Mouse (Mus musculus) megakaryocyte-erythroid progenitor cell, adult 5-6 weeks (primary cell): ENCODE measurements around the gene Pi16. TPM values are rescaled to one million over a fixed set of nuclear protein-coding genes. Genes with fewer than 3 reads are reported as not detected.
A peak's percentile ranks its signal among the peaks of the same experiment; 100 is the strongest.

Experiments
- ATAC-seq: replicated peaks from 2 replicates; pipeline ENCODE4 v1.8.0; 2016; ENCODE audit warnings: mild to moderate bottlenecking, inconsistent platforms; ENCODE audit not compliant: severe bottlenecking, poor library complexity, low FRiP score, low TSS enrichment
- total RNA-seq, 2 experiments: library from RNA; stranded (forward) in 1 of 2; stranded (reverse) in 1 of 2; fragments of 200-1000, 215-1000 nt in 1 of 2; fragments of >200 nt in 1 of 2; fragmentation: Nextera tagmentation in 1 of 2; gene quantifications; 2 replicates each; pipeline ENCODE4 v1.2.3; 2014 to 2017

Gene Pi16
- total RNA-seq, 2 experiments from 2014 or later = not detected

DNA sequence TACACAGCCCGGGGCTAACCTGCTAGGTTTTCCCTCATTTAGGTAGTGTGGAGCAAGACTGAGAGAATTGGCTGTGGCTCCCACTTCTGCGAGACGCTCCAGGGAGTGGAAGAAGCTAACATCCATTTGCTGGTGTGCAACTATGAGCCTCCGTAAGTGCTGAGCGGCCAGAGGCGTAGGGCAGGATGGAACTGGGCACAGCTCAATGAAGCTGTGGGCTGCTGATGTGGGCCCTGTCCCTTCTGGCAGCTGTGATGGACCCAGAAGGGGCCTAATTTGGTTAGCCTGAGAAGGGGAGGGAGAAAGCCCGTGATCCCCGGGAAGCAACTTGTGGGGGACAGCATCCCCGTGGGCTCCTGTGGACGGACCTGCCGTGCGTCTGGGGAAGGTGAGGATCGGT is 8.4 kb downstream of the Pi16 start:
- no peak for ATAC-seq

DNA sequence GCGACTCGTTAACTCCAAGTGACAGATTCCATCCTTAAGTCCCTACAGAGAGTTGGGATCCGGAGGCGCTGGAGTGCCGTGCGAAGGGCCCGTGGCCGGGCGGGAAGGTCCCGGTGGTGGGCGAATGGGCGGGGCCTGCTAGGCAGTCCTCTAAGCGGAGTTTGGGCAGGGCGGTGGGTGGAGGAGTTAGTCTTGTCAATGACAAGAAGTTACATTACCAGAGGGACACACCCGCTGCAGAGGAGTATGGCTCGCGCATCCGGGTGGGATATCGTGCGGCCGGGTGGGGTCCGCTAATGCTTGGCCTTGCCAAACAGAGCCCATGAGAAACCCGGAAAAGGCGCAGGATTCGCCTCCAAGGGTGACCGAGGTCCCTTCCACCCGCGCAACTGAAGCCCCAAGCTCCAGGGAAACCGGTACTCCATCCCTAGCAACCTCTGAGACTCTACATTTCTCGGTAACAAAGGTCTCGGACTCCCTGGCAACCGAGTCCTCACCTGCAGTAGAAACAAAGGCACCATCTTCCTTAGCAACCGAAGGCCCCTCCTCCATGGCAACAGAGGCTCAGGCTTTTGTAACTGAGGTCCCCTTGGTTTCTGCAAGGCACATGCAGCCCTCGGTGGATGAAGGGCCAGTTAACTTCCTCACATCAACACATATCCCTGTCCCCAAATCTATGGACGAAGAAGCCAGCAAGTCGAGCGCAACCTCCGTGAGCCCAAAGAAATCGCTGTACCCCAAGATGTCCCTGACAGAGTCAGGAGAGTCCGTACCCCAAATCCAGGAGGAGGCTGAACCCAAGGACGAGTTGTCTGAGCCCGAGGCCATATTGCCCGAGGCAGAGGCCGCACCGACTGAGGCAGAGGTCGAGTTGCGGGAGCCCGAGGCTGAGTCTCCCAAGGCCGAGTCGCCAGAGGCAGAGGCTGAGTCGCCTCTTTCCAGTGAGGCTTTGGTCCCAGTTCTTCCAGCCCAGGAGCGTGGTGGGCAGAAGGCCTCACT is 9.3 kb downstream of the Pi16 start:
- ATAC-seq = no peak

DNA sequence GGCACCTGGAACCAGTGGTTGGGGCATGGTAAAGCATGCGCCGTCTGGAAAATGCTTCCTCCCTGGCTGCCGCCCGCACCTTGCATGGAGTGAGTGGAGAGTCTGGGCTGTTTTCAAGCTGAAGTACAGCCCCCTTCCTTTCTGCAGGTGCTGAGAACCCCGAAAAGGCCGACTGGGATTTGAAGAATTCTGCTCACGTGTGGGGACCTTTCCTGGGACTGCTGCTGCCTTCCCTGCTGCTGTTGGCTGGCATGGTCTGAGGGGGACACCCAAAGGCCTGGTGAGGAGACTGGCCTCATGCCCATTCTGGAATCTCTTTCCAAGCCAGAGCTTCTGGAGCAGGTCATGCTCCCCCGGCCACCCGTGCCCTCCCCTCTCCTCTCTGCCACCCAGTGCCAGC is 10.2 kb downstream of the Pi16 start:
- no peak for ATAC-seq

DNA sequence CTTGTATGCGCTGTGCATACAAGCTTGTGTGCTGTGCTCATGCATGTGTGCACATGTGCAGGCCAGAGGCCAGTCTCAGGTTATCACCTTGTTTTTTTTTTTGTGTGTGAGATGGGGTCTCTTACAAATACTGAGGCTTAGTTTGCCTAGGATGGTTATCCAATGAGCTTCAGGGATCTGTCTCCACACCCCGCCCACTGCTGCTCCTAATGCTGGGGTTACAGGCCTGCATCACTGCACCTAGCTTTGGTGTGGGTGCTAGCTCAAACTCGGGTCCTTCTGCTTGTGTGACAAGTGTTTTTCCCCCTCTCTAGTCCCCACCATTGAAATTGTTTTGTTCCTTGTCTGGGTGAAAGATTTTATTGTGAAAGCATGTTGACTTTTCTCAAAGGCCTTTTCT is 12.7 kb downstream of the Pi16 start:
- no peak for ATAC-seq

DNA sequence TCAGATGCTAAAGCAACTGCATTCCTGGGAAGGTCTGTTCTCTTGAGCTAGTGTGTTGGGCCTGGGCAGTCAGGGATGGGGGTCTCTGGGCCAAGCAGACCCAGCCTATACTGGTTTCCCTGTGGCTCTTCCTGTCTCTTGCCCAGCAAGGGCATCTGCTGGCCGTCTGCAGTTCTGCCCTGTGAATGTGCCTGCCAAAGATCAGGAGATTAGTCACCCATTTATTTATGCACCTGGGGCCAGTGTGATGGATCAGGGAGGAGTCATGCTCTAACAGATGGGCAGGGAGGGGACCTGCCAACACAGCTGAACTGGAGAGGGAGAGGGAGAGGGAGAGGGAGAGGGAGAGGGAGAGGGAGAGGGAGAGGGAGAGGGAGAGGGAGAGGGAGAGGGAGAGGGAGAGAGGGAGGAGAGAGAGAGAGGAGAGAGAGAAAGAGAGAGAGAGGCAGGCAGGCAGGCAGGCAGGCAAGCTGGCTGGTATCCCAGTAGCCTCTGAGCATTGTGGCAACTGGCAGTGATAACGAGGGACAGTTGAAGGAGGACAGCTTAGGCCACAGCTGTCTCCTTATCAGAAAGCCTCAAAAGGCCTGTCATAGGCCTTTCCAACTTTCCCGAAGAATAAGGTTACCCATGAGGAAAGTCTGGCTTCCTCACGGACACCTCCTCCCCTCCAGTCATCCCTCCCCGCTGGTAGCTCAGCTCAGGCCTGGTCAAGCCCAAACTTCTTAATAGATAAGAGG is 13.4 kb downstream of the Pi16 start:
- ATAC-seq = peak; percentile 62

DNA sequence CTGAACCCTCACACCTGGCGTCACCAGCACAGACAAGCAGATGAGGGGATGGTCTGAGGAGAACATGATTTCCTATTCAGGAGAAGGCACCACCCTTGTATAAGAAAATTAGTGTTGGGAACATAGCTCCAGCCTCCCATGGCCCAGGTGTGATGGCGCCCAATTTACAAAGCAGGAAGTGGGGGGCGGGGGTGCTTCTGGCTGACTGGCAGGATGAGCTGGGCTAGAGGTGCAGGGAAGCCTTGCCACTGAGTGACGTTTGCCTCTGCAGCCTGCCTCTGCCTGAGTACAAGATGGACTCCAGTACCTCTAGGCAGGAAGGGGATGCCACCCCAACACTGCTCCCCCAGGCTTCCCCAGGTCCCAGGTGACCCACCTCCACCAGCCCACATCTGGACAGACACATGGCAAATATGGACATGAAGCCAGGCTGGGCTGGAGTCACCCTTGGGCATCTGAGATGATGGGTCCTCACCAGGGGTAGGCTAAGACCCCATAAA is 14.8 kb downstream of the Pi16 start:
- ATAC-seq = no peak

DNA sequence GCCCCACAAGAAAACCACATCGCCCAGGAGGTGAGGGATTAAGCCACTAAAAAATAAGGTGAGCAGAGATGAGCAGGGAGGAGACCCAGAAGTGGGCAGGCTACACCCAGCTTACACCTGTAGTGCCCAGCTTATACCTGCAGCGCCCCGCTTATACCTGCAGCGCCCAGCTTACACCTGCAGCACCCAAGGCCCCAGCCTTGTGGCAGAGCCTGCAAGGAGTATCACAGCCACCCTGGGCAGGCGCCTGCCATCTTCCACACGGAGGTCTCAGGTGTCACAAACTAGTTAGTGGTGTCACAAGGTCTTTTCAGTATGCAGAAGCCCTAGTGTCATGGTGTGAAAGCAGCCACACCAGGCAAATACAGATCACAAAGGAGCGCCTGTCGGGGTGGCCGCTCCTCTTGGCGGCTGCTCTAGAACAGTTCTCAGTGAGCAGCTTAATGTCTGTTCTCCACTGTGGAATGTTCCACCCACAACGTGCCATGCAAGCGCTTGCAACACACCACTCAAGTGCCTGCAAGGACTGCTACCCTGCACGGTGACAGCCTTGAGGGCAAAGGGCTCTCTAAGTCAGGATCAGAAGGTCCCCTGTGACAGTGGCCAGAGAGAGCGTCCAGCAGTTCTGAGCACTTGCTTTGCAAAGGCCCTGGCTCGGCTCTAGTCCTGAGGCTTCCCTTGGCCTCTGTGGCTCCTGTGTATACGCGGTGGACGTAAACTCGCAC is 18.9 kb downstream of the Pi16 start:
- no peak for ATAC-seq

DNA sequence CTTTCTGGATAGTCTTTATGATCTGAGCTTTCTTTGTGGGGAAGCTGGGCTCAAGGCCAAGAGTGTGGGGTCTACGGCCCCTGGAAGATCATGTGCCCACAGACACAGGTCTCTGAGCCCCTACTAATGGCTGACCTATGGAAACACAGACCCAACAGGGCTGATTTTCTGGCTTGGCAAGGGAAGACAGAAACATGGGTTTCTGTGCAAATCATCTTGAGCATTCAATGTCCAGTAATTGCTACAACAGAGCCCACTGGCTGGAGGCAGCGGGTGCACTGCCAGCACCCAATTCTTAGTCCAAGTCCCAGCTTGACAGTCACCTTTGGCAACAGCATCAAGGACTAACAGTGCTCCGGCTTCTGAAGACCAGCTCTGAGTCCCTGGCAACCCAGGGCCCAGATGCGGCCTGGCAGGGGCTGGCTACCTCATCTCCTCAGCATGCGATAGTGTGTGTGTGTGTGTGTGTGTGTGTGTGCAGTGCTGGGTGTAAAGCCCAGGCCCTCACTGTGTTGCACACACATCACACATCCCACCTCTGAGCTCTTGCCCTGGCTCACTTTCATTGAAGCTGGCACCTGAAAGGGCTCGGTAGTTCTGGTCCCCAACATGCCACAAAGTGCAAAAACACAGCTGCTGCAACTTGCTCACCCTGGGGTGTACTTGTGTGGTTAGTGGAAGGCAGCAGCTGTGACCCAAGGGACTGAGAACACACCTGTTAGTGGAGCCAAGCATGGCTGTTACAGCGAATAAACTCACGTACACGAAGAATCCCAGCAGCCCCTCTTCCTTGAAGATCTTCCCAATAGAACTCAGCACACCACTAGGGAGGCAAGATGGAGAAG is 20.7 kb downstream of the Pi16 start:
- ATAC-seq = no peak

DNA sequence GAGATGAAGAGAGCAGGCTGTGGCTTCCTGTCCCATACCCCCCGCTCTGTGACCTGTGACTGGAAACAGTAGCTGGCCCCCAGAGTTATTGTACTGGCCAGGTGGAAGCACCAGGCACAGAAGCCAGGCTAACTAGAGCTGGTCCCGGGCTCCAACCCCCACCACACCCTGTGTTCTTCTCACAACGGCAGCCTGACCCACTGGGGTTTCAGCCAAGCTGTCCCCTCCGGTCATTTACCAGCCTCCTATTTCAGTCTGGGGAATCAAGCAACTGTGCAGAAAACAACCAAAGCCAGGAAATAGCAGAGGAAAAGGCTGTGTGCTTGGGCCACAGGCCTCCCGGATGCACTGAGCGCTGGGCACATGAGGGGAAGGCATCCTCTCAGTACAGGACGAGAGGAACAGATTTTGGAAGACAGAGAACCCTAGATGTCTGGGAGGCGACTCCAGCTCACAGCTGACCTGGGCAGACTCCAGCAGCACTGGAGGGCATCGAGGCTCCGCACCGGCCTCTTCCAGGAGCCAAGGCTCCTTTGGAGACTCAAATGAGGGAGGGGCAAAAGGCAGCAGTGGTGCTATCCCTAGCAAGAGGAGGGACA is 21.8 kb downstream of the Pi16 start:
- ATAC-seq = no peak

DNA sequence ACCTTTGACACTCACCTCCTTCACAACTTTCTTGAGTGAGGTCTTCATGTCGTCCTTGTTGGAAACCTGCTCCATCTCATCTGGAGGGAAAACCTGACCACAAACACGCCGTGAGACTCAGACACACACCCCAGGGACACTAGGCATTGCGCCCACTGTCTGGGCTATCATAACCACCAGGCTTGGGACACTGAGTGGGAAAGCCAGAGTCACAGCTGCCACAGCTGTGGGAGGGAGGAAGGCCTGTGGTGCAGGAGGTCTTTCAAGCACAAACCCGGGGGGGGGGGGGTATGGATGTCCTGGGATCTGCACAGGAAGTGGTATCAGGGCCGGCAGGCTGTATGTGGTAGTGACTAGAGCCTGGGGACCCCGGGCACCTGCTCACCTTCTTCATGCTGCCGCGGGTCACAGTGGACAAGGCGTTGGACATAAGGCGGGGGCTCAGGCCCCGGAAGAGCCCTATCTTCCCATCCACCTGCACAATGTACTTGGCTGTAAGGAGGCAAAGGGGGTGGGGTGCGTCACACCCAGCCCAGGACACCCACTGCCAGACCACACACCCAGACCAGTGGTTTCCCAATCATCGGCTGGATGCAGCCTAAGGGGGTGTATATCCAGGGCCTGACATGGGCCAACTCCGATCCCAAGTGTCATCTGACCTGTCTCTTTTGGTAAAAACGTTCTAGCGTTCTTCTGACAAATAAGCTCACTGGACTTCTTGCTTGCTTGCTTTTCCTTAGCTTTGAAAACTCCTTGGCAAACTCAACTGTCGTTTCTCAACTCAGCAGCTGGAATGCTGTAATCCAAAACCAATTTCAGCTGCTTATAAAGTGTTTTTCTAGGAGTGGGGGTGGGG is 23.2 kb downstream of the Pi16 start:
- no peak for ATAC-seq

DNA sequence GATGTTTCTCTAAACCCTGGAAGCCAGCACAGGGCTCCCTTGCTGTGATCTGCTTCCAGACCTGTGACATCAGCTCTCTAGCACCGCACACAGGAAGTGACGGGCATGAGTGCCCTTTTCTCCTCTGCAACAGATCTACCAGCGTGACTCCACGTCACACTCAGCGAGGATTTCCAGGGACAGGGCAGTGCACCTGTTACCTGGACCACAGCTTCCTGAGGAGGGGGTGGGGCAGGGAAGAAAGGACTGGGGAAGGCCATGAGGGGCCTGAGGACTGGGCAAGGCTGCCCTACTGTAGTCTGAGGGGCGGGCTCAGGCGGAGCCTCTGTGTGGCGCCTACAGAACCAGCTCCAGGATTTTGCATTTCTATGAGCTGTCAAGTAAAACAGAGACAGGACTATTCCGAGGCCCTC is 24.1 kb downstream of the Pi16 start:
- peak; percentile 36; the same call in 1 of the 2 replicates for ATAC-seq

DNA sequence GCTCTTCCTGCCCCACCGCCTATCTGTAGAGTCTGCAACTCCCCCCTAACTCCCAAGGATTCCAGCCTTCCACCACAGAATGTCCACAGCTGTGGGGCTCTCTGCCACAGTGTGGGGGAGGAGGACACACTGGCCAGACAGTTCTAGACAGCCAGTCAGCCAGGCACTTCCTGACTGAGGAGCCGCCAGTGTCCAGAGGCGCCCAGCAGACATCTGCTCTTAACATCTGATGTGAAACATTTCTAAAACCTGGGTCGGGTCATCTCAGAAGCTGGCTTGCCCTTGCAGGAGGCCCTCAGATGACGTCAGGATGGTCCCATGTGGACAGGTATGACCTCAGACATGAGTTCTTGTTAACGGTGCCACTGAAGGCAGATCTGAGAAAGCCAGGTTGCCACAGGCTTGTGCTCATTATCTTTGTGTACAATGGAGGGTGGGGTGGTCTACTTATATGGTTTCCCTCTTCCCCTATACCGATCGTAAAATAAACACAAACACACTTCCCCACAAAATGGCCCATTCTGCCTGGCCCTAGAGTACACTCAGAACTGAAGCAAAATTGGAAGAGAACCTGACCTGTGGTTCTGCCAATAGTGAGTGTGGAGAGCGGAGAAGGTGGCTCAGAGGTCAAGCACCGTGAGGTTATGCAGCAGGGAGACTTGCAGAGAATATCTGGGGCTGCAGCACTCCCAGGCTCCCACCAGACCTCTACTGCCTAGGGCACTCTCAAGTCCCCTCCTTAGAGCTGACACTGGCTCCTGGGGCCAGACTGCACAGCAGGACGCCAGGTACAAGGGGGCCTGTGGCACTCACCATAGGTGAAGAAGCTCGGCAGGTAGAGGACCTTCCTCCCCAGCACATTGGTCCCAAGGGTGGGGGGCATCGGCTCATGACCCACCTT is 24.8 kb downstream of the Pi16 start:
- no peak for ATAC-seq

DNA sequence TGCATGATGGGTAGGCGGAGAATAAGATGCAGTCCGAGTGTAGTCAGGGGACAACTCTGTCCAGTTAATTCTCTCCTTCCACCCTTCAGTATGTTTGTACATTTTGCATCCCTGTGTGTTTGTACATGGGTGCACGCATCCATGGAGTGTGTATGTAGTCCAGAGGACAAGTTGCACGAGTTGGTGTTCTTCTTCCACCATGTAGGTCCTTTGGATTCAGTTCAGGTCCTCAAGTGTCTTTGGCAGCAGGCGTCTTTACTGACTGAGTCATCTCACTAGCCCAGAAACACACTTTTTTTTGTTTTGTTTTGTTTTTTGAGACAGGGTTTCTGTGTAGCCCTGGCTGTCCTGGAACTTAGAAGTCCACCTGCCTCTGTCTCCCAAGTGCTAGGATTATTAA is 25.8 kb downstream of the Pi16 start:
- ATAC-seq = no peak

DNA sequence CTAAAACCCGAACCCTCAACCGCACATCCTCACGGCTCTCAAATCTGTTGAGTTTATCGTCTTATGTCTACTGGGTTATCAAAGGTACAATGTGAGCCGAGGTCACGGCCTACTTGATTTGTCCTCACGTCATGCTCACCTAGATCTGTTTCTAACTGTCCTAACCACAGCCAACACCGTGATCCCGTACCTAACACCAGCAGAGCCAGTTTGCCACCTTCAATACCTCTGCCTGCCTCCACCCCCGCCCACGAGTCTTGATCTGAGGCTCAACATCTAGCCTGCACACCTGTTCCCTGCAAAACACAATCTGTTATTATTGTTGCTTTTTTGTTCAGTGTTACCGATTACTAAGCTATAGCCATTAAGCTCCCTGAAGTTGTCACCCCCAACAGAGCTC is 27.8 kb downstream of the Pi16 start:
- no peak for ATAC-seq

DNA sequence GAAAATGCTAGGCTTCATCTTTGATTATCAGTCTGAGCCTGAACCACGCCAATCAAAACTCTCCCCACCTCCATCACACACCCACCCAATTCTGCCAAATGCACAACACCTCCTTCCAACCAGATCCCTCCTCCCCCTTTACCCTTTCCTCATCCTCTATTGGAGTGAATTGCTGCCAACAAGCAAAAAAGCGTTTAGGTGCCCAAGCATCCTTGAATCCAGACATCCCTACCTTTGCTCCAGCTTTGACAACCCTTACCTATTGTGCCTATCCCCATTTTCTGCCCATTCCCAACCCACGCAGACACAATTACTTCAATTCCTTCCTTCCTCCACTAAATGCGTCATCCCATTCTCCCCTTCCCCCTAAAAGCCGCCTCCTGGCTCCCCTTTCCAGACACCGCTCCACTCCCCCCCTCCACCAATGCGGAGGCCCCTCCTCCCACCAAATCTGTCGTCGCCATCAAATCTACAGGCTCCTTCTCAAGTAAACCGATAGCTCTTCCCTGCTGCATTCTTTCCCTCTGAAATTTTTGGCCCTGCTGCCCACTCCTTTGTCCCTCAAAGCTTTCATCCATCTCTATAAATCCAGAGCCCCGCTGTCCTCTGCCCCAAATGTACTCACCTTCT is 29.1 kb downstream of the Pi16 start:
- ATAC-seq = no peak

DNA sequence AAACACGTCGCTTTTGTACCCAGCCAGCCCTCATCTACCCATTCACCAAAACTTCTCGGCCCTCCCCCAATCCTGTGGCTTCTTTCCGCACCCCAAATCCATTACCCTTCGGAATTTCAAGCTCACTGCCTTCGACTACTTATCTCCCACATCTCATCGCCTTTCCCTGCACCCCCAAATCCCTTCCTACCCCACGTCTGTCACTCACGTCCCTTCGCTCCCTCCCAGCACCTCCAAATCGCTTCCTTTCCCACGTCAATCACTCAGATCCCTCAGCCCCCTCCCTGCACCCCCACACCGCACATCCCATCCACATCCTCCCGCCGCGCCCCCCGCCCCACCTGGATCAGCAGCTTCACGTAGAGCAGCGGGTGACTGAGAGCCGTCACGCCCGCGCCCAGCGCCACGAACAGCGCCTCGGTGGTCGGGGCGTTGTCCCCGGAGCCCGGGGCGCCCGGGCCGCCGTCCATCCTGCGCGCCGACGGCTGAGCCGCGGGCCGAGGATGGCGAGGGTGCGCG is 29.7 kb downstream of the Pi16 start:
- ATAC-seq = no peak
